Mouse (Mus musculus): ENCODE data around the gene Ndufa4l2. TPM values are rescaled to one million over a fixed set of nuclear protein-coding genes. Genes with fewer than 3 reads are reported as not detected.

Gene Ndufa4l2
- polyA plus RNA-seq, 1 experiment from 2014 or later = 77.3 TPM

DNA sequence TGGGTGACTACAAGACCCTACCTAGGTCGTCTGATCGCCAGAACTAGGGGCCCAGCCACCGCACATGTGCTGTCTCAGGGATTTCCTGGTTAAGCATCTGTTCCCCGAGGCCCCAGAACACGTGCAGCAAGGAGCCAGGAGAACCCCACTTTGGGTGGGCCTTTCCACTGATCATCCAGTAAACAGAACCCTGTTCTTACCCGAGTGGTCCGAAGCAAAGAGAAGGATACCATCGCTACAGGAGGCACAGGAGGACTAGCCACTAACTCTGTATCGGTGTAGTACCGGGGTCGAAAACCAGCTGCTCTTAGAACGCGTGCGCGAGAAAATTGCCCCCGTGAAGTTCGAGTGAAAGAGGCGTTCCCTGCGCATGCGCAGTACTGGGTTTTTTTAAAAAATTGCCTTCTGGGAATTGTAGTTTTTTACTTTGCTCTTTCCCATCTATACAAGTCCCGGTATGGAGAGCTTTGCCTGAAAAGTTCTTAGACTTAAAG is 7.4 kb downstream of the Ndufa4l2 start, which contains the start of gene Shmt2:
Gene Shmt2 (minus strand): TSS at position 357 of the 494 bp plus-strand sequence.
- Histone ChIP-seq H3K4me3 (ENCODE audit: low read length) (peak within 1 kb of the TSS; percentile 58), H3K36me3 (ENCODE audit: insufficient read depth, low read length) (peaks cover 22% of the 10 kb centered on the region), H3K9me3 (ENCODE audit: low read length) (no peaks in the 10 kb centered on the region), H3K4me1 (ENCODE audit: insufficient read depth, low read length) (peaks cover 38% of the 10 kb centered on the region), H3K27ac (ENCODE audit: low read length) (peak within 1 kb of the TSS; percentile 1; the same call in 1 of the 2 replicates), H3K27me3 (ENCODE audit: insufficient read depth, low read length) (peaks cover 48% of the 10 kb centered on the region), H3K4me2 (replicated peaks; ENCODE audit: low read depth, low read length) (peak within 1 kb of the TSS; percentile 77), H3K9ac (replicated peaks; ENCODE audit: low read length) (peak within 1 kb of the TSS; percentile 67)
- WGBS = under 1% methylated on average over 21 of the region's 21 CpGs
- peak; percentile 52 for ATAC-seq (ENCODE audit: low FRiP score, low TSS enrichment)

DNA sequence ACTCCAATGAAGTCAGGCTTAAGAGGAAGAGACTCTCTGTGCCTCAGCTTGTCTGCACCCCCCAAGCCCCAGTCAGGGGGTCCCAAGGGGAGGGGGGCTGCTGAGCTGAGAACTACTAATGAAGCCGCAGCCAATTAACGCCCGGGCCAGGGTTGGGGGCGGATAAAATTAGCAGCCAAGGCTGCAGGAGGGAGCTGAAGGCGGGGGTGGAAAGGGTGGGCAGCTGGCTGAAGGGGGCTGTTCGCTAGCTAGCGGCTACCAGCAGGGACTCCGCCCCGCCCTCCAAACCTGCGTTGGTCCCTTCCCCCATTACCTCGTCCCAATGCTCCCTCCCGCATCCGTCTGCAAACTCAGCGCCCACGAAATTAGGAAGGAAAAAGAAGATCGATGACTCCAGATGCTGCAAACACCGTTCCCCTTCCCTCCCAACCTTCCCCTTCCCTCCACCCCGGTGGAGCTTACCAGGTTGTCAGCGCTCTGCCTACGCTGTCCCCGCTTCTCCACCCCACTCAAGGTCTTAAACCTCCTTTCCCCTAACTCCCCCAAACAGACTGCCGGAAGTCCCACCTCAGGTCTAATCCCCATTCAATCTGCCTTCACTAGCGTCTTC is 10.0 kb downstream of the Ndufa4l2 start:
- no peak overlapping the region for H3K9ac ChIP-seq (replicated peaks; ENCODE audit: low read length)
- no peaks in the 10 kb centered on the region for H3K9me3 ChIP-seq (ENCODE audit: low read length)
- H3K36me3 ChIP-seq (ENCODE audit: insufficient read depth, low read length) = peaks cover 5% of the 10 kb centered on the region
- no peak overlapping the region for H3K27ac ChIP-seq (ENCODE audit: low read length)
- 5% methylated on average over 22 of the region's 23 CpGs for WGBS
- no peak overlapping the region for H3K4me2 ChIP-seq (replicated peaks; ENCODE audit: low read depth, low read length)
- ATAC-seq (ENCODE audit: low FRiP score, low TSS enrichment) = no peak
- peaks cover 36% of the 10 kb centered on the region for H3K4me1 ChIP-seq (ENCODE audit: insufficient read depth, low read length)
- no peak overlapping the region for H3K4me3 ChIP-seq (ENCODE audit: low read length)
- peaks cover 70% of the 10 kb centered on the region for H3K27me3 ChIP-seq (ENCODE audit: insufficient read depth, low read length)

DNA sequence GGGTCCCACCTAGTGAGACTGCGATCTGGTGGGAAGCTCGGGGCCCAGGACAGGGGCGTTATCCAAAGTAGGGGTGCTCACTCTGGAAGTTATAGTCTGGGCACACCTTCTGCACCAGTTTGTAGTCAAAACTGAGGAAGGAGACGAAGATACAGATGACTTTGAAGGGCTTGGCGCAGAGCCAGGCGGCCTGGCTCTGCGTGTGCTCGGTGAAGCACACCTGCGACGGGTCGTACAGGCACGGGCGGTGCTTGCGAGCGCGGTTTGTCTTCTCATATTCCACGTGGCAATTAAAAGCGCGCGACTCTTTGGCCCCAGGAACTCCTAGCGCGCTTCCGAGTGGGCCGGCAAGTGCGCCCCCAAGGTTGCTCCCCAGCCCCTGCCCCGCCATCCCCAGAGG is 11.3 kb downstream of the Ndufa4l2 start:
- Histone ChIP-seq H3K4me1 (ENCODE audit: insufficient read depth, low read length) (peaks cover 31% of the 10 kb centered on the region), H3K4me2 (replicated peaks; ENCODE audit: low read depth, low read length) (peak overlapping the region; percentile 52), H3K9me3 (ENCODE audit: low read length) (no peaks in the 10 kb centered on the region), H3K27me3 (ENCODE audit: insufficient read depth, low read length) (peaks cover 83% of the 10 kb centered on the region), H3K27ac (ENCODE audit: low read length) (no peak overlapping the region), H3K4me3 (ENCODE audit: low read length) (peak overlapping the region; percentile 32), H3K36me3 (ENCODE audit: insufficient read depth, low read length) (no peaks in the 10 kb centered on the region), H3K9ac (replicated peaks; ENCODE audit: low read length) (peak overlapping the region; percentile 16)
- WGBS = under 1% methylated on average over 26 of the region's 26 CpGs
- no peak for ATAC-seq (ENCODE audit: low FRiP score, low TSS enrichment)

GRCm38 (mm10) chr10:127526681-127527080 is 11.9 kb downstream of the Ndufa4l2 start:
- H3K27me3 ChIP-seq (ENCODE audit: insufficient read depth, low read length) = peaks cover 90% of the 10 kb centered on the region
- peak overlapping the region; percentile 32 for H3K4me3 ChIP-seq (ENCODE audit: low read length)
- H3K4me1 ChIP-seq (ENCODE audit: insufficient read depth, low read length) = peaks cover 30% of the 10 kb centered on the region
- ATAC-seq (ENCODE audit: low FRiP score, low TSS enrichment) = 0 out of 2 replicates have a peak, but pooled peaks have one; percentile 36
- no peaks in the 10 kb centered on the region for H3K36me3 ChIP-seq (ENCODE audit: insufficient read depth, low read length)
- no peak overlapping the region for H3K27ac ChIP-seq (ENCODE audit: low read length)
- peak overlapping the region; percentile 52 for H3K4me2 ChIP-seq (replicated peaks; ENCODE audit: low read depth, low read length)
- H3K9ac ChIP-seq (replicated peaks; ENCODE audit: low read length) = peak overlapping the region; percentile 16; the same call in 1 of the 2 replicates
- H3K9me3 ChIP-seq (ENCODE audit: low read length) = no peaks in the 10 kb centered on the region
- WGBS = under 1% methylated on average over 26 of the region's 26 CpGs

GRCm38 (mm10) chr10:127527481-127527880 is 12.7 kb downstream of the Ndufa4l2 start:
- 3% methylated on average over 17 of the region's 17 CpGs for WGBS
- ATAC-seq (ENCODE audit: low FRiP score, low TSS enrichment) = peak; percentile 13; the same call in 1 of the 2 replicates
- Histone ChIP-seq H3K27me3 (ENCODE audit: insufficient read depth, low read length) (peaks cover 98% of the 10 kb centered on the region), H3K4me2 (replicated peaks; ENCODE audit: low read depth, low read length) (no peak overlapping the region), H3K9ac (replicated peaks; ENCODE audit: low read length) (no peak overlapping the region), H3K9me3 (ENCODE audit: low read length) (no peaks in the 10 kb centered on the region), H3K27ac (ENCODE audit: low read length) (no peak overlapping the region), H3K36me3 (ENCODE audit: insufficient read depth, low read length) (no peaks in the 10 kb centered on the region), H3K4me3 (ENCODE audit: low read length) (no peak overlapping the region), H3K4me1 (ENCODE audit: insufficient read depth, low read length) (peaks cover 26% of the 10 kb centered on the region)

DNA sequence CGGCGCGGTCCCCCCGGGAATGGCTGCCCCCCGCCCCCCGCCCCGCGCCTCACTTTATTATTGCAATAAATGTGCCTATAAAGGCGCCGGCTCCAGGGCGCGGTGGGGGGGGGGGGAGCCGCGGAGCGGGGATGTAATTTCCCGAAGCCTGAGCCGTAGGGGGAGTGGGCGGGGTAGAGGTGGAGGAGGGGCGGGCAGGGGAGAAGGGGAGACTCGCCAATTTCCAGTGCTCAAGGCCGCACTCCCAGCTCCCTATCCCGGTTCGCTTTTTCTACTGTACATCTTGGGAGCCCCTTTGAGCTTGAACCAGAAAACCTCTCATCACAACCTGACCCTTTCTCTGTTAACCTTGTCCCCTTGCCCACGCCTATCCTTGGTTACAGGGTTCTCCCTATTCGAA is 16.2 kb downstream of the Ndufa4l2 start:
- under 1% methylated on average over 20 of the region's 25 CpGs for WGBS

DNA sequence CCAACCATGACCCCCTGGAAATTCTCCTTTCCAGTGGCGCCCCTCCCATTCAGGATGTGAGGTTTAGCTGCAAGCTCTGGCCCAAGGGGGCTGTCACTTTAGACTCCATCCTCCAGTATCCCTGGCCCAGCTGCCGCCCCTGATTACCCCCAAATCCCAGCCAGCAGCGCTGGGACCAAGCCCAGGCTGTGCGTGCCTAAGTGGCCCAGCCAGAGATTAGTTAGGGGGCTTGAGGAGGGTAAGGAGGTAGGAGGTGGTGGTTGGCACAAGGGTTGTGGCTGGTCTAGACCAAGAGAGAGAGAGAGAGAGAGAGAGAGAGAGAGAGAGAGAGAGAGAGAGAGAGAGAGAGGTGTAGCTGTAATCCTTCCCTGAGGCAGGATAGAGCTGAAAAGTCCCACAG is 16.8 kb downstream of the Ndufa4l2 start:
- WGBS = 10% methylated on average over 4 of the region's 4 CpGs
- Histone ChIP-seq H3K4me3 (ENCODE audit: low read length) (no peak overlapping the region), H3K4me1 (ENCODE audit: insufficient read depth, low read length) (peaks cover 31% of the 10 kb centered on the region), H3K9ac (replicated peaks; ENCODE audit: low read length) (no peak overlapping the region), H3K9me3 (ENCODE audit: low read length) (no peaks in the 10 kb centered on the region), H3K36me3 (ENCODE audit: insufficient read depth, low read length) (no peaks in the 10 kb centered on the region), H3K27ac (ENCODE audit: low read length) (no peak overlapping the region), H3K27me3 (ENCODE audit: insufficient read depth, low read length) (peaks cover 100% of the 10 kb centered on the region), H3K4me2 (replicated peaks; ENCODE audit: low read depth, low read length) (no peak overlapping the region)
- ATAC-seq (ENCODE audit: low FRiP score, low TSS enrichment) = no peak

More for the DNA sequence above, 16.2 kb downstream of the Ndufa4l2 start:
- Histone ChIP-seq H3K36me3 (ENCODE audit: insufficient read depth, low read length) (no peaks in the 10 kb centered on the region), H3K4me2 (replicated peaks; ENCODE audit: low read depth, low read length) (peak overlapping the region; percentile 36), H3K4me3 (ENCODE audit: low read length) (no peak overlapping the region; the same call in 1 of the 2 replicates), H3K4me1 (ENCODE audit: insufficient read depth, low read length) (peaks cover 37% of the 10 kb centered on the region), H3K27me3 (ENCODE audit: insufficient read depth, low read length) (peaks cover 100% of the 10 kb centered on the region), H3K9ac (replicated peaks; ENCODE audit: low read length) (no peak overlapping the region), H3K27ac (ENCODE audit: low read length) (no peak overlapping the region), H3K9me3 (ENCODE audit: low read length) (no peaks in the 10 kb centered on the region)
- ATAC-seq (ENCODE audit: low FRiP score, low TSS enrichment) = no peak

GRCm38 (mm10) chr10:127534036-127534928 is 19.5 kb downstream of the Ndufa4l2 start, which contains the start of gene Nxph4:
Gene Nxph4 (minus strand): TSS chr10:127534559.
- WGBS = under 1% methylated on average over 57 of the region's 78 CpGs
- peak within 1 kb of the TSS; percentile 39 for H3K9ac ChIP-seq (replicated peaks; ENCODE audit: low read length)
- ATAC-seq (ENCODE audit: low FRiP score, low TSS enrichment) = peak; percentile 32; the same call in 1 of the 2 replicates
- peaks cover 77% of the 10 kb centered on the region for H3K27me3 ChIP-seq (ENCODE audit: insufficient read depth, low read length)
- H3K4me3 ChIP-seq (ENCODE audit: low read length) = peak within 1 kb of the TSS; percentile 50
- no peaks in the 10 kb centered on the region for H3K36me3 ChIP-seq (ENCODE audit: insufficient read depth, low read length)
- no peak within 1 kb of the TSS for H3K27ac ChIP-seq (ENCODE audit: low read length)
- H3K4me1 ChIP-seq (ENCODE audit: insufficient read depth, low read length) = peaks cover 28% of the 10 kb centered on the region
- no peaks in the 10 kb centered on the region for H3K9me3 ChIP-seq (ENCODE audit: low read length)
- H3K4me2 ChIP-seq (replicated peaks; ENCODE audit: low read depth, low read length) = peak within 1 kb of the TSS; percentile 78

GRCm38 (mm10) chr10:127534929-127535384 is 20.2 kb downstream of the Ndufa4l2 start:
- Histone ChIP-seq H3K9ac (replicated peaks; ENCODE audit: low read length) (no peak overlapping the region), H3K4me1 (ENCODE audit: insufficient read depth, low read length) (peaks cover 28% of the 10 kb centered on the region), H3K36me3 (ENCODE audit: insufficient read depth, low read length) (0 out of 2 replicates have a peak, but pooled peaks cover 3% of the 10 kb centered on the region), H3K27me3 (ENCODE audit: insufficient read depth, low read length) (peaks cover 70% of the 10 kb centered on the region), H3K4me2 (replicated peaks; ENCODE audit: low read depth, low read length) (peak overlapping the region; percentile 78), H3K27ac (ENCODE audit: low read length) (no peak overlapping the region), H3K9me3 (ENCODE audit: low read length) (no peaks in the 10 kb centered on the region), H3K4me3 (ENCODE audit: low read length) (peak overlapping the region; percentile 50)
- peak; percentile 20; the same call in 1 of the 2 replicates for ATAC-seq (ENCODE audit: low FRiP score, low TSS enrichment)
- under 1% methylated on average over 30 of the region's 30 CpGs for WGBS

Measured in kidney, embryonic 16.5 days (tissue).